Mouse (Mus musculus) kidney, postnatal 0 days (tissue): Measurements from ENCODE around the gene Osgin1. TPM values are rescaled to one million over a fixed set of nuclear protein-coding genes. Genes with fewer than 3 reads are reported as not detected.

Experiments
- ATAC-seq: fragments of 200-750 bp; cut with Nextera tagmentation; replicated peaks from 2 replicates; pipeline ENCODE4 v1.8.0; 2017; ENCODE audit warnings: low read depth, moderate number of reproducible peaks, moderate TSS enrichment, moderate library complexity; ENCODE audit not compliant: low FRiP score
- DNase-seq: peaks from one replicate; pipeline ENCODE4 v3.0.0-alpha.2; 2016; ENCODE audit warnings: low spot score
- H3K27ac ChIP-seq: fragments of 300-500 bp; sonication (generic); 2 replicates; pipeline ENCODE4 v1.5.1; 2014; ENCODE audit warnings: mild to moderate bottlenecking
- H3K27me3 ChIP-seq: fragments of 300-500 bp; sonication (generic); 2 replicates; pipeline ENCODE4 v1.6.1; 2014; ENCODE audit warnings: low read length, mixed read lengths; ENCODE audit not compliant: insufficient read depth
- H3K36me3 ChIP-seq: fragments of 300-500 bp; sonication (generic); 2 replicates; pipeline ENCODE4 v1.6.1; 2014; ENCODE audit warnings: low read length, mixed read lengths; ENCODE audit not compliant: insufficient read depth
- H3K4me1 ChIP-seq: fragments of 300-500 bp; sonication (generic); replicated peaks from 2 replicates; pipeline ENCODE4 v1.6.1; 2014; ENCODE audit warnings: antibody characterized with exemption, low read length, mixed read lengths; ENCODE audit not compliant: insufficient read depth
- H3K4me2 ChIP-seq: fragments of 300-500 bp; sonication (generic); 2 replicates; pipeline ENCODE4 v1.6.1; 2014; ENCODE audit warnings: mild to moderate bottlenecking, low read length, moderate library complexity, mixed read lengths
- H3K4me3 ChIP-seq: fragments of 300-500 bp; sonication (generic); replicated peaks from 2 replicates; pipeline ENCODE4 v1.5.1; 2014; ENCODE audit warnings: low read depth, low read length
- H3K9ac ChIP-seq: fragments of 300-500 bp; sonication (generic); 2 replicates; pipeline ENCODE4 v1.6.1; 2014; ENCODE audit warnings: low read depth, low read length
- H3K9me3 ChIP-seq: fragments of 300-500 bp; sonication (generic); replicated peaks from 2 replicates; pipeline ENCODE4 v1.6.1; 2016; ENCODE audit warnings: low read length, inconsistent platforms, mixed read lengths
- CTCF ChIP-seq: IDR thresholded peaks from 2 replicates; pipeline ENCODE4 v1.5.1; 2016; ENCODE audit warnings: antibody characterized with exemption, low read depth, mild to moderate bottlenecking, moderate library complexity
- WGBS: fragments of 180-500 bp; shearing (Covaris S2); extraction: QIAGEN DNeasy Blood & Tissue Kit; methylation state at CpG from one replicate; pipeline ENCODE4 v1.1.7; 2014; 5-methylcytosine and 5-hydroxymethylcytosine counted together
- polyA plus RNA-seq: library from polyadenylated mRNA; unstranded; fragments of >200 nt; fragmentation: Nextera tagmentation; extraction: Ambion mirVana; gene quantifications from 2 replicates; pipeline ENCODE4 v1.2.1, GENCODE M21; 2015

The Osgin1 gene
- polyA plus RNA-seq, 1 experiment from 2014 or later = 4.1 TPM

GRCm38 (mm10) chr8:119446211-119446989 lies 12.5 kb downstream of the Osgin1 start, which contains the start of gene Necab2:
Gene Necab2, plus strand, starts transcription at chr8:119446719.
- 6% methylated on average over 18 of the region's 52 CpGs for whole genome bisulfite sequencing

GRCm38 (mm10) chr8:119446990-119447780 lies 13.3 kb downstream of the Osgin1 start:
- DNase-seq = no peak
- under 1% methylated on average over 58 of the region's 80 CpGs for WGBS
- peak; percentile 16 for ATAC-seq

More at GRCm38 (mm10) chr8:119446211-119446989, 12.5 kb downstream of the Osgin1 start, which contains the start of gene Necab2:
- Histone ChIP-seq H3K4me1 (0 out of 2 replicates have a peak, but pooled peaks cover 5% of the 10 kb centered on the region), H3K9ac (peak within 1 kb of the TSS; percentile 63), H3K4me2 (peak within 1 kb of the TSS; percentile 100), H3K27ac (no peak within 1 kb of the TSS), H3K4me3 (peak within 1 kb of the TSS; percentile 59), H3K27me3 (peaks cover 14% of the 10 kb centered on the region), H3K36me3 (no peaks in the 10 kb centered on the region), H3K9me3 (no peaks in the 10 kb centered on the region)
- peak; percentile 83 for TF ChIP-seq CTCF
- ATAC-seq = peak; percentile 31
- peak; percentile 85 for DNase-seq

GRCm38 (mm10) chr8:119447781-119448170 lies 13.9 kb downstream of the Osgin1 start:
- DNase-seq (no peak), ATAC-seq (no peak)
- H3K4me2 ChIP-seq = peak overlapping the region; percentile 100
- H3K4me1 ChIP-seq = 0 out of 2 replicates have a peak, but pooled peaks cover 5% of the 10 kb centered on the region
- no peak for TF ChIP-seq CTCF
- peaks cover 14% of the 10 kb centered on the region for H3K27me3 ChIP-seq
- H3K4me3 ChIP-seq = peak overlapping the region; percentile 59; the same call in 1 of the 2 replicates
- H3K36me3 ChIP-seq = no peaks in the 10 kb centered on the region
- no peaks in the 10 kb centered on the region for H3K9me3 ChIP-seq
- H3K9ac ChIP-seq = no peak overlapping the region
- no peak overlapping the region for H3K27ac ChIP-seq
- WGBS = 3% methylated on average over 17 of the region's 17 CpGs

More at GRCm38 (mm10) chr8:119446990-119447780, 13.3 kb downstream of the Osgin1 start:
- Histone ChIP-seq H3K27ac (no peak overlapping the region), H3K4me3 (peak overlapping the region; percentile 59), H3K9me3 (no peaks in the 10 kb centered on the region), H3K4me1 (0 out of 2 replicates have a peak, but pooled peaks cover 5% of the 10 kb centered on the region), H3K9ac (peak overlapping the region; percentile 63), H3K36me3 (no peaks in the 10 kb centered on the region), H3K4me2 (peak overlapping the region; percentile 100), H3K27me3 (peaks cover 14% of the 10 kb centered on the region)
- TF ChIP-seq CTCF = no peak

- H3K4me3 ChIP-seq = no peak overlapping the region
- 82% methylated on average over 12 of the region's 12 CpGs for WGBS
- no peak overlapping the region for H3K27ac ChIP-seq
- no peak overlapping the region for H3K4me2 ChIP-seq
- no peak for DNase-seq
- peaks cover 14% of the 10 kb centered on the region for H3K27me3 ChIP-seq
- H3K36me3 ChIP-seq = no peaks in the 10 kb centered on the region
- no peak for TF ChIP-seq CTCF
- H3K4me1 ChIP-seq = 0 out of 2 replicates have a peak, but pooled peaks cover 5% of the 10 kb centered on the region
- H3K9ac ChIP-seq = no peak overlapping the region
- no peaks in the 10 kb centered on the region for H3K9me3 ChIP-seq
- ATAC-seq = no peak
Measured at GRCm38 (mm10) chr8:119449627-119450026, 15.7 kb downstream of the Osgin1 start.

- no peaks in the 10 kb centered on the region for H3K9me3 ChIP-seq
- DNase-seq (no peak), ATAC-seq (no peak)
- H3K36me3 ChIP-seq = no peaks in the 10 kb centered on the region
- H3K27me3 ChIP-seq = peaks cover 14% of the 10 kb centered on the region
- no peak for TF ChIP-seq CTCF
- no peak overlapping the region for H3K4me3 ChIP-seq
- no peak overlapping the region for H3K27ac ChIP-seq
- no peak overlapping the region for H3K9ac ChIP-seq
- H3K4me1 ChIP-seq = 0 out of 2 replicates have a peak, but pooled peaks cover 5% of the 10 kb centered on the region
- 91% methylated on average over 4 of the region's 4 CpGs for WGBS
- no peak overlapping the region for H3K4me2 ChIP-seq
Measured at GRCm38 (mm10) chr8:119451131-119451530, 17.2 kb downstream of the Osgin1 start.

- no peak for ATAC-seq
Measured at GRCm38 (mm10) chr8:119452919-119453318, 19.0 kb downstream of the Osgin1 start.

More at GRCm38 (mm10) chr8:119452919-119453318, 19.0 kb downstream of the Osgin1 start:
- Histone ChIP-seq H3K9ac (no peak overlapping the region), H3K4me1 (no peaks in the 10 kb centered on the region), H3K27me3 (peaks cover 8% of the 10 kb centered on the region), H3K4me3 (no peak overlapping the region), H3K9me3 (no peaks in the 10 kb centered on the region), H3K36me3 (no peaks in the 10 kb centered on the region), H3K27ac (no peak overlapping the region), H3K4me2 (no peak overlapping the region)
- WGBS = 82% methylated on average over 5 of the region's 5 CpGs
- DNase-seq = no peak
- TF ChIP-seq CTCF = no peak
